Mouse (Mus musculus) hindbrain, postnatal 0 days (tissue): ENCODE measurements at regions not wholly inside any gene's neighbourhood (a gene's known extent, or its start where the extent isn't known, plus 50 kb on each side); places are given as distances from the start of the nearest gene placed in this dataset.

ENCODE experiments used
- ATAC-seq: fragments of 200-750 bp; cut with Nextera tagmentation; 2 replicates; pipeline ENCODE4 v1.8.0; 2017; ENCODE audit warnings: mild to moderate bottlenecking, moderate TSS enrichment, moderate library complexity
- DNase-seq: peaks from one replicate; pipeline ENCODE4 v3.0.0-alpha.2; 2015; ENCODE audit warnings: low spot score
- H3K27ac ChIP-seq: fragments of 300-500 bp; sonication (generic); 2 replicates; pipeline ENCODE4 v1.5.1; 2014; ENCODE audit warnings: mild to moderate bottlenecking
- H3K27me3 ChIP-seq: fragments of 300-500 bp; sonication (generic); 2 replicates; pipeline ENCODE4 v1.6.1; 2014; ENCODE audit warnings: low read length, mixed read lengths; ENCODE audit not compliant: insufficient read depth
- H3K36me3 ChIP-seq: fragments of 300-500 bp; sonication (generic); 2 replicates; pipeline ENCODE4 v1.6.1; 2014; ENCODE audit warnings: low read length, mixed read lengths; ENCODE audit not compliant: insufficient read depth
- H3K4me1 ChIP-seq: fragments of 300-500 bp; sonication (generic); 2 replicates; pipeline ENCODE4 v1.6.1; 2014; ENCODE audit warnings: antibody characterized with exemption, low read length, mixed read lengths; ENCODE audit not compliant: insufficient read depth
- H3K4me2 ChIP-seq: fragments of 300-500 bp; sonication (generic); 2 replicates; pipeline ENCODE4 v1.6.1; 2014; ENCODE audit warnings: low read depth, mild to moderate bottlenecking, low read length, moderate library complexity, mixed read lengths
- H3K4me3 ChIP-seq: fragments of 300-500 bp; sonication (generic); 2 replicates; pipeline ENCODE4 v1.5.1; 2014; ENCODE audit warnings: low read length
- H3K9ac ChIP-seq: fragments of 300-500 bp; sonication (generic); replicated peaks from 2 replicates; pipeline ENCODE4 v1.6.1; 2014; ENCODE audit warnings: mild to moderate bottlenecking, low read length, moderate library complexity, mixed read lengths
- H3K9me3 ChIP-seq: fragments of 300-500 bp; sonication (generic); 2 replicates; pipeline ENCODE4 v1.6.1; 2016; ENCODE audit warnings: low read length, mixed read lengths
- CTCF ChIP-seq: IDR thresholded peaks from 2 replicates; pipeline ENCODE4 v1.5.1; 2016; ENCODE audit warnings: antibody characterized with exemption, control low read depth, low read depth
- WGBS: fragments of 180-500 bp; shearing (Covaris S2); extraction: QIAGEN DNeasy Blood & Tissue Kit; methylation state at CpG from one replicate; pipeline ENCODE4 v1.1.7; 2014; 5-methylcytosine and 5-hydroxymethylcytosine counted together

DNA sequence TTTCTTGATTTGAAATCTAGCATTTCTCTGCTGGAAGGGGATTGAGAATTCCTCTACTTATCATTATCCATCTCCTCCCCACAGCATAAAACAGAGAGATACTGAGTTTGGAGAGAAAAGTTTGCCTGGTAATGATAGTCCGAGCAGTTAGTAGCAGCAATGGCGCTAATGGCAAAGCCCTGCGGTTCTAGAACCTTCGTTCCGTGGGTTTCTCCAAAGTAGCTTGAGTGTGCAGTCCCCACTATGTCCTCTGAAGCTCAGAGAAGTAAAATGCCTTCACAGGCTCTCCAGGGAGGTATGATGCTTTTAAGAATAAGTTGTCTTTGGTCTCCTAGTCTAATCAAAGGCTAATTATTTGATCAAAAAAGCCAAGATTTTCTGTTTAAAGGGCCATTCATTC lies 280.5 kb downstream of the Trib2 start:
- H3K4me3 ChIP-seq, result no peak overlapping the region
- 83% methylated on average over 5 of the region's 5 CpGs for WGBS
- no peak for TF ChIP-seq CTCF
- no peaks in the 10 kb centered on the region for H3K4me1 ChIP-seq
- no peaks in the 10 kb centered on the region for H3K36me3 ChIP-seq
- H3K27me3 ChIP-seq, result no peaks in the 10 kb centered on the region
- no peak overlapping the region for H3K27ac ChIP-seq
- ATAC-seq (0 out of 2 replicates have a peak, but pooled peaks have one; percentile 40), DNase-seq (peak; percentile 25)
- H3K9ac ChIP-seq, result no peak overlapping the region
- H3K9me3 ChIP-seq, result no peaks in the 10 kb centered on the region
- H3K4me2 ChIP-seq, result no peak overlapping the region

DNA sequence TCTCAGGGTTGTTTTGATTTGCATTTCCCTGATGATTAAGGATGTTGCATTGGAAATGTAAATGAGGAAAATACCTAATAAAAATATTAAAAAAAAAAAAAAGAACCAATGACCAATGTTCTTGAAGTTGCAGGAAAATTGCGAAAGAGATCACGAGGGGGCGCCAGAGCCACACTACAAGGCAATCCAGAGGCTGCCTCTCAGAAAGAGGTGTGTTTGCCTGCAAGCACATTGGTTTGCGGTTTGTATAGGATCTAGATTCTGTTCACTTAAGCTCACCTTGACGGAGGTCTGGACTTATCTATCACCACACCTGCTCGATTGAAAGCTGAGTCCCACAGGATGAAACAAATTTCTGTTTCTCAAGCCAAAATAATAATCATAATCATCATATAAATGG lies 280.9 kb downstream of the Trib2 start:
- no peaks in the 10 kb centered on the region for H3K4me1 ChIP-seq
- no peaks in the 10 kb centered on the region for H3K27me3 ChIP-seq
- TF ChIP-seq CTCF, result peak; percentile 88
- no peak overlapping the region for H3K4me3 ChIP-seq
- DNase-seq (peak; percentile 94), ATAC-seq (peak; percentile 70; the same call in 1 of the 2 replicates)
- no peak overlapping the region for H3K4me2 ChIP-seq
- 2% methylated on average over 6 of the region's 6 CpGs for WGBS
- H3K27ac ChIP-seq, result no peak overlapping the region
- no peak overlapping the region for H3K9ac ChIP-seq
- no peaks in the 10 kb centered on the region for H3K36me3 ChIP-seq
- H3K9me3 ChIP-seq, result no peaks in the 10 kb centered on the region

GRCm38 (mm10) chr12:15520783-15521407 lies 295.8 kb downstream of the Trib2 start:
- WGBS, result 48% methylated on average over 4 of the region's 4 CpGs
- H3K4me3 ChIP-seq, result no peak overlapping the region
- no peaks in the 10 kb centered on the region for H3K4me1 ChIP-seq
- H3K9me3 ChIP-seq, result no peaks in the 10 kb centered on the region
- ATAC-seq, result no peak
- no peaks in the 10 kb centered on the region for H3K27me3 ChIP-seq
- no peak overlapping the region for H3K9ac ChIP-seq
- no peaks in the 10 kb centered on the region for H3K36me3 ChIP-seq
- H3K27ac ChIP-seq, result no peak overlapping the region
- DNase-seq, result no peak
- no peak overlapping the region for H3K4me2 ChIP-seq
- no peak for TF ChIP-seq CTCF

GRCm38 (mm10) chr12:15511994-15512393 lies 304.7 kb downstream of the Trib2 start:
- no peaks in the 10 kb centered on the region for H3K9me3 ChIP-seq
- ATAC-seq (no peak), DNase-seq (peak; percentile 41)
- no peak overlapping the region for H3K4me3 ChIP-seq
- H3K36me3 ChIP-seq, result no peaks in the 10 kb centered on the region
- no peak overlapping the region for H3K9ac ChIP-seq
- TF ChIP-seq CTCF, result peak; percentile 48
- no peak overlapping the region for H3K4me2 ChIP-seq
- H3K27ac ChIP-seq, result no peak overlapping the region
- H3K27me3 ChIP-seq, result no peaks in the 10 kb centered on the region
- H3K4me1 ChIP-seq, result no peaks in the 10 kb centered on the region
- 25% methylated on average over 2 of the region's 2 CpGs for WGBS

- ATAC-seq (0 out of 2 replicates have a peak, but pooled peaks have one; percentile 47), DNase-seq (peak; percentile 94)
- WGBS, result 25% methylated on average over 7 of the region's 7 CpGs
- Histone ChIP-seq H3K27me3 (no peaks in the 10 kb centered on the region), H3K9ac (no peak overlapping the region), H3K4me2 (peak overlapping the region; percentile 23; the same call in 1 of the 2 replicates), H3K4me3 (no peak overlapping the region), H3K9me3 (no peaks in the 10 kb centered on the region), H3K4me1 (no peaks in the 10 kb centered on the region), H3K27ac (no peak overlapping the region), H3K36me3 (no peaks in the 10 kb centered on the region)
- TF ChIP-seq CTCF, result peak; percentile 82
Measured at GRCm38 (mm10) chr12:15507576-15507975, 309.1 kb downstream of the Trib2 start.

GRCm38 (mm10) chr12:15493640-15494039 lies 323.1 kb downstream of the Trib2 start:
- H3K9ac ChIP-seq, result no peak overlapping the region
- no peak for TF ChIP-seq CTCF
- H3K27me3 ChIP-seq, result no peaks in the 10 kb centered on the region
- 93% methylated on average over 2 of the region's 2 CpGs for WGBS
- H3K4me1 ChIP-seq, result no peaks in the 10 kb centered on the region
- DNase-seq (no peak), ATAC-seq (no peak)
- H3K36me3 ChIP-seq, result no peaks in the 10 kb centered on the region
- no peak overlapping the region for H3K4me3 ChIP-seq
- no peaks in the 10 kb centered on the region for H3K9me3 ChIP-seq
- H3K27ac ChIP-seq, result no peak overlapping the region
- H3K4me2 ChIP-seq, result no peak overlapping the region

DNA sequence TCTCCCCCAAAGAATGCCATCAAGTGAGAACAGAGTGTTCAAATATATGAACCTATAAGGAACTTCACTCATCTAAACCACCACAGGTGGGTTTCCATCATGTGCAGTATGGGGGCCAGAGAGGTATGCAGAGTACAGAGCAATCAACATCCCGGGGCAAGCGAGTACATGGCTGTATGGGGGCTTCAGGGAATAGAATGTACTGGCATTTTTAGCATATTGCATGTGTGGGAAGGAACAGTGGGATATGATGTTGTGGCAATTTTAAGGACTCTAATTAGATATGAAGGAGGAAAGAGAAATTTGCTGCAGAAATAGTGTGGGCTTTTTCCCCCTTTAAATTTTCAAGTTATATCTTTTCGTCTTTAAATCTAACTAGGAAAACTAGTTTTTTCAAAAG lies 344.0 kb downstream of the Trib2 start:
- TF ChIP-seq CTCF, result no peak
- Histone ChIP-seq H3K27ac (no peak overlapping the region), H3K4me2 (no peak overlapping the region), H3K4me1 (no peaks in the 10 kb centered on the region), H3K36me3 (no peaks in the 10 kb centered on the region), H3K27me3 (no peaks in the 10 kb centered on the region), H3K9ac (no peak overlapping the region), H3K4me3 (no peak overlapping the region), H3K9me3 (no peaks in the 10 kb centered on the region)
- 85% methylated on average over 3 of the region's 3 CpGs for WGBS
- DNase-seq (no peak), ATAC-seq (no peak)
